Mouse (Mus musculus) megakaryocyte, embryonic 14.5 days (primary cell): ENCODE data around the gene Otud7b. TPM values are rescaled to one million over a fixed set of nuclear protein-coding genes. Genes with fewer than 3 reads are reported as not detected.
A peak's percentile ranks its signal among the peaks of the same experiment; 100 is the strongest.

ENCODE experiments used
- H3K27me3 ChIP-seq: replicated peaks from 2 replicates; pipeline ENCODE3; 2012; ENCODE audit warnings: inconsistent platforms
- H3K36me3 ChIP-seq: replicated peaks from 2 replicates; pipeline ENCODE3; 2012; ENCODE audit warnings: low read length, inconsistent platforms, mixed read lengths
- H3K4me1 ChIP-seq: 2 replicates; pipeline ENCODE4 v1.6.1; 2012; ENCODE audit warnings: inconsistent platforms
- H3K4me3 ChIP-seq: replicated peaks from 2 replicates; pipeline ENCODE3; 2012; ENCODE audit warnings: moderate library complexity, mild to moderate bottlenecking, inconsistent platforms
- H3K9me3 ChIP-seq: 2 replicates; pipeline ENCODE4 v1.6.1; 2012; ENCODE audit warnings: inconsistent platforms
- FLI1 ChIP-seq: IDR thresholded peaks from 2 replicates; pipeline ENCODE4 v1.6.1; 2012; ENCODE audit warnings: low read length, inconsistent platforms, mixed read lengths
- GATA1 ChIP-seq: IDR thresholded peaks from 3 replicates; pipeline ENCODE4 v1.6.1; 2012; ENCODE audit warnings: mixed read lengths, low read length, inconsistent platforms, borderline replicate concordance
- polyA plus RNA-seq: library from polyadenylated mRNA; stranded (reverse); fragments of >175 nt; gene quantifications from 2 replicates; pipeline ENCODE4 v1.2.3, GENCODE M21; 2012; ENCODE audit warnings: low replicate concordance; ENCODE audit not compliant: insufficient read depth

Otud7b gene
- 9.2 and 12.9 TPM in 2 replicates for polyA plus RNA-seq

DNA sequence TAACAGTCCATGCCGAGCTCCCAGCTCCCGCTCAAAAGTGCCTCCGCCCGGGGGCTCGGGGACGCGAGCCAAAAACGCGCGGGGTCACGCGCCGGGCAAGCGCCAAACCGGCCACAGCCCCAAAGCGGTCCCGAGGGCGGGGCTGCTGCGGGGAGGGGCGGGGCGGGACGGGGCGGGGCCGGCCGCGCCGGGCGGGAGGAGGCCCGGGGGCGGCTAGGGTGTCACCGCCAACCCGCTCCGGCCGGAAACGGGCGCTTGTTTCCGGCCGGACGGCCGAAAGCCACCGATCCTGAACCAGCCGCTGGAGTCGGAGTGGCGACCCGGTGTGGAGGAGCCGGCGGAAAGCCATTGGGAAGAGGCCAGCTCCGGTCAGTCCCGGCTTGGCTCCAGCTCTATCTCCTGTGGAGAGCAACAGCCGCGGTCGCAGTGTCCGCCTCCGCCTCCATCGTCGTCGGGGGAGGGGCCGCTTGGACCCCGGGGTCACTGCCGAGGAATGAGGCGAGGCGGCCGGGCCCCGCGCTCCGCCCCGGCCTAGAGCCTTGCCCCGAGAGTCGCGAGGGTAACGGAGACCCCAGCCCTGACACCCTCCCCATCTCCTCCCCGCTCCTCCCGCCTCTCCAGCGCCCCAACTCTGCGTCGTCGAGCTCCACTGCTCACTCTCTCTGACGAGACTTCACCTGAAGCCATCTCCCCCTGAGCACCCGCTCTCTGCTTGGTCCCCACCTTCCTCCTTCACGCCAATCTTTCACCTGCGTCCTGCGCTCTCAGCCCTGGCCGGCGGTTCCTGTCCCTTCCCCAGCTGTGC lies at the start of gene Otud7b:
TSS of gene Otud7b (plus strand) at position 267 of the 805 bp plus-strand sequence.
- H3K4me3 ChIP-seq: peak within 1 kb of the TSS; percentile 94
- TF ChIP-seq FLI1: peak; percentile 16; the same call in 1 of the 2 replicates
- TF ChIP-seq GATA1: no peak
- no peaks in the 10 kb centered on the region for H3K27me3 ChIP-seq
- no peaks in the 10 kb centered on the region for H3K9me3 ChIP-seq
- H3K4me1 ChIP-seq: peaks cover 62% of the 10 kb centered on the region
- H3K36me3 ChIP-seq: peaks cover 28% of the 10 kb centered on the region

DNA sequence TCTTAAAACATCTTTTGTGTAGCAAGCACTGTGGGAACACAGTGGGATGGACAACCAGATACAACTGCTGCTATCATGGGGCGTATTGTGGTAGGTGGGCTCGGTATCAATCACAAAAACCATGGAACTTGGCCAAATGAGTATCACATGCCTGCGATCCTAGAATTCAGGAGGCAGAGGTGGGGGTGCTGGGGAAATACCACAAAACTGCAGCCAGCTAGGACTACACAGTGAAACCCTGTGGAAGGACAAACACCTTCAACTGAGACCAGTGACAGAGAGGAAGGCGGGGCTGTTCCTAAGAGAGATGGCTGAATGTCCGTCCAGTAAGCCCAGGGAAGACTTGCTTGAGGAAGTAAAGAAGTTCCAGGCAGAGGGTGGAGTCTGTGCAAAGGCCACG lies 49.0 kb upstream of the Otud7b start:
- TF ChIP-seq FLI1 (no peak), GATA1 (no peak)
- H3K4me3 ChIP-seq: no peak overlapping the region
- H3K27me3 ChIP-seq: no peaks in the 10 kb centered on the region
- H3K36me3 ChIP-seq: peaks cover 52% of the 10 kb centered on the region
- peaks cover 44% of the 10 kb centered on the region for H3K4me1 ChIP-seq
- H3K9me3 ChIP-seq: no peaks in the 10 kb centered on the region

DNA sequence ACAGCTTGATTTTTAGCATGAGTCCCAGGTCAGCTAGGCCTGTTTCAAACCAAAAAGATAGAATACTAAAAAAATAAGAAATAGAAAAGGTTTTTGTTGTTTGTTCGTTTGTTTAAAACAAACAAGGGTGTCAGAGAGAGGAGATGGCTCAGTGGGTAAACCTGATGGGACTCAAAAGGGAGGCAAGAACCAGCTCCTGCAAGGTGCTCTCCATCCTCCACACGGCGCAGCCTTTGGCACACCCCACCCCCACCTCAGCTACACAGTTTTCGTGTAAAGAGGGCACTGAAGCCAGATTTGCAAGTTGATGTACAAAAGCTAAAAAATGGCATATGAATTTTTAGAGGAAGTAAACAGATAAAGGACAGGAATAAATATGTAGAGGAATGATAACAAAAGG lies 48.3 kb upstream of the Otud7b start:
- no peaks in the 10 kb centered on the region for H3K9me3 ChIP-seq
- no peak overlapping the region for H3K4me3 ChIP-seq
- TF ChIP-seq FLI1 (no peak), GATA1 (no peak)
- peaks cover 45% of the 10 kb centered on the region for H3K36me3 ChIP-seq
- peaks cover 43% of the 10 kb centered on the region for H3K4me1 ChIP-seq
- H3K27me3 ChIP-seq: no peaks in the 10 kb centered on the region

DNA sequence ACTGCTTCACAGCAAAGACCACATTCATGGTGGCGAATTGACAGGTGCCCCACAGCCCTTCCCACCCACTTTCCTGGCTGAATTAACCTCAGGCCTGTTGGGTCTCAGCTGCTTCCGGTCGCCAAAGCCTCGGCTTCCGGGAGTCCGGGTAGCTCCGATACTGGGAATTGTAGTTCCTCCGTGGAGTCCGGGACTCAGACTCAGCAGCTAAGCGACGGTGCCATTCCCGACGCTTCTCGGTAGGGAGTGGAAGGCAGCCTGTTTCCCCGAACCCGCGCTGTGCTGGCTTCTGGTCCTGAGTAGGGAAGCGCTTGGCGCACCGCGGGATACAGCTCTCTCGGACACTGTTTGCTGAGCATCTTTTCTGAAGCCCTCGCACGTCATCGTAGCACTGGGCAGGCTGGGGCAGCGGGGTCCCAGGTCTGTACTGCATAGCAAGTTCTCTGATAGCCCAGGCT lies 46.6 kb upstream of the Otud7b start:
- Histone ChIP-seq H3K4me3 (peak overlapping the region; percentile 97), H3K36me3 (peaks cover 33% of the 10 kb centered on the region), H3K9me3 (no peaks in the 10 kb centered on the region), H3K4me1 (peaks cover 41% of the 10 kb centered on the region), H3K27me3 (no peaks in the 10 kb centered on the region)
- TF ChIP-seq GATA1 (no peak), FLI1 (peak; percentile 81; the same call in 1 of the 2 replicates)

DNA sequence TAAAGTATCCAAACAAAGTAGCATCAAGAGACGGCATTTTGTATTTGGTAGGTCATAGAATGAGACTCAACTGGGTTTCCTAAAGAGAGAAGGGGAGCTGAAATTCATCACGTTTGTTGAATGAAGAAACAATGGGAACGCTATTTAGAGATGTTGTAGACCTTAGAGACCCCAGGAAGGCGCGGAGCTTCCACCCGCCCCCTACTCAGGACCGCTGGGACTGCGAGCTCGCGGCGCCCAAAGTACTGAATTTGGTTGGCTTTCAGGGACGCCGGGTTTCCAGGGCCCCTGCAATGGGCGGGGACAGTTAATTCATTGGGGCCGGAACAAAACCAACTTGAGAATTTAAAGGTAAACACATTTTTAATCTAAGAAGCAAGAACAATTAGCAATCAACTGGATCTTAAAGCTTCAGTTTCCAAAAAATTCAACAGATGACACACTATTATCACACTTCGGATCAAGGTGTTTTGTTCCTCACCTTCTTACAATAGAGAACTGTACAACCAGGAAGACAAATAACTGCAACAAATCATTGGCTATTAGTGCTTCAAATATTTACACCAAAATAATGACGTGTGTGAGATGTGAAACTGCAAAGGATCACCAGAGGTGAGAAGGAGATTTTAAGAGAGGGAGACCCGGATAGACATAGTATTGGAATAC lies 46.0 kb upstream of the Otud7b start, which contains the start of gene Vps45:
TSS of gene Vps45 (minus strand) at position 236 of the 666 bp plus-strand sequence.
- peaks cover 28% of the 10 kb centered on the region for H3K36me3 ChIP-seq
- H3K27me3 ChIP-seq: no peaks in the 10 kb centered on the region
- H3K9me3 ChIP-seq: no peaks in the 10 kb centered on the region
- H3K4me1 ChIP-seq: peaks cover 45% of the 10 kb centered on the region
- no peak for TF ChIP-seq GATA1
- peak within 1 kb of the TSS; percentile 97 for H3K4me3 ChIP-seq

DNA sequence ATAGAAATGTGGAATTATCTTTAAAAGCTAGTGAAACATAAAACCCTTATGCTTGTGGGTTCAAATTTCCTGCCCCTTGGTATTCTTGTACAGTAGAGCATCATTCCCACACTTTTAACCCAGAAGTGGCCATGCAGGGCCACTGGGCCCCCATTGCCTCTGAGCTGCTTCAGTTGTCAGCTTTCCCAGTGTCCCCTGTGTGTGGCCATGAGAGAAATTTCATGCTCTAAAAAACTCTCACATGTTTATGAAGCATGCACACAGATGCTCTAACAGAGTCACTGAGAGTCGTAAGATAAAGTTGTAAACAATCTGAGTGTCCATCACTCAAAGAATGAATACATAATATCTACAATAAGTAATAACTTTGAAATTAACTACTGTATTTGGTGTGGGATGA lies 44.2 kb upstream of the Otud7b start:
- no peak overlapping the region for H3K4me3 ChIP-seq
- H3K36me3 ChIP-seq: peaks cover 17% of the 10 kb centered on the region
- no peaks in the 10 kb centered on the region for H3K27me3 ChIP-seq
- no peaks in the 10 kb centered on the region for H3K9me3 ChIP-seq
- H3K4me1 ChIP-seq: peaks cover 44% of the 10 kb centered on the region
- TF ChIP-seq FLI1 (no peak), GATA1 (no peak)

DNA sequence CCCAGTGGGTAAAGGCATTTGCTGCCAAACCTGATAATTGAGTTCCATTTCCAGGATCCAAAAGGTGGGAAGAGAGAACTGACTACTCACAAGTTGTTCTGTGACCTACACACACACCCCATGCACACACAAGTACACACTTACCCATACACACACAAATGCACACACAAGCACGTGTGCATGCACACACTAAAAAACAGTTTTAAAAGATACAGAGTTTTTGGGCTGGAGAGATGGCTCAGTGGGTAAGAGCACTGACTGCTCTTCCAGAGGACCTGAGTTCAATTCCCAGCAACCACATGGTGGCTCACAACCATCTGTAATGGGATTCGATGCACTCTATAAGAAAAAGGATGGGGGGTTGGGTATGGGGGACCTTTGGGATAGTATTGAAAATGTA lies 41.0 kb upstream of the Otud7b start:
- TF ChIP-seq GATA1 (no peak), FLI1 (no peak)
- Histone ChIP-seq H3K4me3 (no peak overlapping the region), H3K36me3 (no peaks in the 10 kb centered on the region), H3K27me3 (no peaks in the 10 kb centered on the region), H3K4me1 (peaks cover 41% of the 10 kb centered on the region), H3K9me3 (no peaks in the 10 kb centered on the region)

DNA sequence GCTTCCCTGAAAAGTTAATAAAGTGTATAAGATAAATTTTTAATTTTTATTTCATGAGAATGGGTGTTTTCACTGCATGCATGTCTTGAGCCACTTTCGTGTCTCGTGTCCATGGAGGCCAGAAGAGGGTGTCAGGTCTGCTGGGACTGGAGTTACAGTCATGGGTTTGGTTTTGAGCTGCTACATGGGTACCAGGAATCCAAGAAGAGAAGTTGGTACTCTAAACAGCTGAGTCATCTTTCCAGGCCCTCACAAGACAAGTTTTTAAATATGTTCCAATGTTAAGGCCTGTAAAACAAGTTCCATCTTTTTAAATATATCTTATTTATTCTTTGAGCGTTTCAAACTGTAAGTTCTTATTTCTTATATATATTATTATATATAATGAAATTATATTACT lies 40.1 kb upstream of the Otud7b start:
- no peaks in the 10 kb centered on the region for H3K27me3 ChIP-seq
- H3K4me1 ChIP-seq: peaks cover 45% of the 10 kb centered on the region
- no peak for TF ChIP-seq FLI1
- TF ChIP-seq GATA1: no peak
- H3K36me3 ChIP-seq: no peaks in the 10 kb centered on the region
- no peaks in the 10 kb centered on the region for H3K9me3 ChIP-seq
- H3K4me3 ChIP-seq: no peak overlapping the region

DNA sequence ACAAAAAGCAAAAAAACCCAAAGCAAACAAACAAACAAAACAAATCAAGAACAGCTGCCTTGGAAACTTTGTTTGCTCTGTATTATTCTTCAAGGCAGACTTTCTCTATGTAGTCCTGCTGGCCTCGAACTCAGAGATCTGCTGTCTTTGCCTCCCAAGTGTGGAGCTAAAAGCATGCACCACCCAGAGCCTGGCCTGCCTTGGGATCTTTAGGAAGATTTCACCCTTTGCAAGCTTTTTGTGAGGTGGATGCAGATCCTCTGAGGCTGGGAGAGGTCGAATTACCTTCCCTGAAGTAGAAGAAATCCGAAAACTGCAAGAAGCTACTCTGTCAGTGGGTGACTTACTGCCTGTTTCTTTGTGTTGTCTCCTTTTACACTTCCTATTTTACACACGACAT lies 39.2 kb upstream of the Otud7b start:
- Histone ChIP-seq H3K27me3 (no peaks in the 10 kb centered on the region), H3K4me3 (no peak overlapping the region), H3K36me3 (no peaks in the 10 kb centered on the region), H3K9me3 (no peaks in the 10 kb centered on the region), H3K4me1 (peaks cover 52% of the 10 kb centered on the region)
- no peak for TF ChIP-seq FLI1
